Mouse (Mus musculus) WW6 (cell line): ENCODE measurements around the gene Dse.
A peak's percentile ranks its signal among the peaks of the same experiment; 100 is the strongest.
"Not testable (repeated sequence)": the region's sequence is repeated elsewhere in the genome, so short reads cannot be mapped to it uniquely, and the experiment has no call there.

Source experiments
- DNase-seq: peaks from one replicate; pipeline ENCODE4 v3.0.0-alpha.2; 2013; ENCODE audit warnings: low read depth, low spot score

Gene Dse

GRCm38 (mm10) chr10:34207503-34207850 is at the start of gene Dse:
Dse (minus strand) TSS chr10:34207715.
- DNase-seq: no peak

GRCm38 (mm10) chr10:34252833-34253232 is 45.3 kb upstream of the Dse start:
- not testable (repeated sequence) for DNase-seq

GRCm38 (mm10) chr10:34249594-34249993 is 42.1 kb upstream of the Dse start:
- no peak for DNase-seq

- no peak for DNase-seq
Observed at GRCm38 (mm10) chr10:34247757-34248156, 40.2 kb upstream of the Dse start.

GRCm38 (mm10) chr10:34246106-34246505 is 38.6 kb upstream of the Dse start:
- no peak for DNase-seq

- no peak for DNase-seq
Observed at GRCm38 (mm10) chr10:34244745-34245144, 37.2 kb upstream of the Dse start.

- no peak for DNase-seq
Observed at GRCm38 (mm10) chr10:34238536-34238935, 31.0 kb upstream of the Dse start.

- no peak for DNase-seq
Observed at GRCm38 (mm10) chr10:34236569-34236968, 29.1 kb upstream of the Dse start.

- no peak for DNase-seq
Observed at GRCm38 (mm10) chr10:34235384-34235783, 27.9 kb upstream of the Dse start.

- peak; percentile 87 for DNase-seq
Observed at GRCm38 (mm10) chr10:34233931-34234745, 26.6 kb upstream of the Dse start.

GRCm38 (mm10) chr10:34233418-34233817 is 25.9 kb upstream of the Dse start:
- no peak for DNase-seq

- DNase-seq: no peak
Observed at GRCm38 (mm10) chr10:34230121-34230675, 22.7 kb upstream of the Dse start.

GRCm38 (mm10) chr10:34229491-34229890 is 22.0 kb upstream of the Dse start:
- DNase-seq: no peak

- DNase-seq: no peak
Observed at GRCm38 (mm10) chr10:34223660-34224059, 16.1 kb upstream of the Dse start.

GRCm38 (mm10) chr10:34221909-34222620 is 14.6 kb upstream of the Dse start:
- DNase-seq: no peak

GRCm38 (mm10) chr10:34218191-34218590 is 10.7 kb upstream of the Dse start:
- no peak for DNase-seq

GRCm38 (mm10) chr10:34215667-34216066 is 8.2 kb upstream of the Dse start:
- no peak for DNase-seq

- no peak for DNase-seq
Observed at GRCm38 (mm10) chr10:34209951-34210350, 2.4 kb upstream of the Dse start.

GRCm38 (mm10) chr10:34208031-34208430 is 516 bp upstream of the Dse start:
- no peak for DNase-seq

GRCm38 (mm10) chr10:34206783-34207502 is 572 bp downstream of the Dse start:
- DNase-seq: peak; percentile 67

GRCm38 (mm10) chr10:34206436-34206782 is 1.1 kb downstream of the Dse start:
- no peak for DNase-seq

GRCm38 (mm10) chr10:34205825-34206224 is 1.7 kb downstream of the Dse start:
- no peak for DNase-seq
